Mouse (Mus musculus): ENCODE data around the gene Gm49395. TPM values are rescaled to one million over a fixed set of nuclear protein-coding genes. Genes with fewer than 3 reads are reported as not detected.

Gm49395 gene
- total RNA-seq, 2 experiments from 2014 or later: 6.5 to 6.8 TPM

GRCm38 (mm10) chr13:115067324-115067967 is 34.3 kb downstream of the Gm49395 start:
- no peak for DNase-seq (ENCODE audit: low spot score in 2 of 2)

- DNase-seq (ENCODE audit: low spot score in 2 of 2): no peak
These were observed 44.2 kb downstream of the Gm49395 start for GRCm38 (mm10) chr13:115057555-115057954.

- no peak for DNase-seq (ENCODE audit: low spot score in 2 of 2)
These were observed 46.9 kb downstream of the Gm49395 start for GRCm38 (mm10) chr13:115054783-115055182.

- no peak for DNase-seq (ENCODE audit: low spot score in 2 of 2)
These were observed 49.2 kb downstream of the Gm49395 start for GRCm38 (mm10) chr13:115052568-115052967.

GRCm38 (mm10) chr13:115050660-115051559 is 50.8 kb downstream of the Gm49395 start:
- no peak for DNase-seq (ENCODE audit: low spot score in 2 of 2)

- no peak for DNase-seq (ENCODE audit: low spot score in 2 of 2)
These were observed 59.1 kb downstream of the Gm49395 start for GRCm38 (mm10) chr13:115042652-115043051.

GRCm38 (mm10) chr13:115037304-115037703 is 64.4 kb downstream of the Gm49395 start:
- DNase-seq (ENCODE audit: low spot score in 2 of 2): no peak

GRCm38 (mm10) chr13:115035387-115035786 is 66.3 kb downstream of the Gm49395 start:
- no peak for DNase-seq (ENCODE audit: low spot score in 2 of 2)

GRCm38 (mm10) chr13:115033135-115033534 is 68.6 kb downstream of the Gm49395 start:
- DNase-seq (ENCODE audit: low spot score in 2 of 2): no peak

- DNase-seq (ENCODE audit: low spot score in 2 of 2): no peak
These were observed 70.3 kb downstream of the Gm49395 start for GRCm38 (mm10) chr13:115031177-115032000.

GRCm38 (mm10) chr13:115025394-115025793 is 76.3 kb downstream of the Gm49395 start:
- no peak for DNase-seq (ENCODE audit: low spot score in 2 of 2)

GRCm38 (mm10) chr13:115022117-115022787 is 79.5 kb downstream of the Gm49395 start:
- no peak for DNase-seq (ENCODE audit: low spot score in 2 of 2)

GRCm38 (mm10) chr13:115021411-115021810 is 80.3 kb downstream of the Gm49395 start:
- no peak for DNase-seq (ENCODE audit: low spot score in 2 of 2)

GRCm38 (mm10) chr13:115020727-115021126 is 81.0 kb downstream of the Gm49395 start:
- DNase-seq (ENCODE audit: low spot score in 2 of 2): no peak

GRCm38 (mm10) chr13:115017545-115017944 is 84.2 kb downstream of the Gm49395 start:
- DNase-seq (ENCODE audit: low spot score in 2 of 2): no peak

GRCm38 (mm10) chr13:115011547-115011946 is 90.2 kb downstream of the Gm49395 start:
- no peak for DNase-seq (ENCODE audit: low spot score in 2 of 2)

- no peak for DNase-seq (ENCODE audit: low spot score in 2 of 2)
These were observed 95.4 kb downstream of the Gm49395 start for GRCm38 (mm10) chr13:115006213-115006835.

- DNase-seq (ENCODE audit: low spot score in 2 of 2): no peak
These were observed 96.4 kb downstream of the Gm49395 start for GRCm38 (mm10) chr13:115005342-115005741.

- DNase-seq (ENCODE audit: low spot score in 2 of 2): no peak
These were observed 98.2 kb downstream of the Gm49395 start for GRCm38 (mm10) chr13:115003444-115004053.

- no peak for DNase-seq (ENCODE audit: low spot score in 2 of 2)
These were observed 98.9 kb downstream of the Gm49395 start for GRCm38 (mm10) chr13:115002837-115003236.
